Mouse (Mus musculus): ENCODE measurements around the gene Gm26897.

- TF ChIP-seq CTCF (IDR thresholded peaks at IDR 0.05; ENCODE audit: insufficient read depth, low read depth, low read length) = no peak
- TF ChIP-seq POLR2A (IDR thresholded peaks at IDR 0.05; ENCODE audit: insufficient read depth, low read depth, low read length) = no peak
These were observed 6.9 kb downstream of the Gm26897 start for GRCm38 (mm10) chr5:111740384-111741275.
